Mouse (Mus musculus) embryo, embryonic 10.5 days (tissue): ENCODE measurements at regions not wholly inside any gene's neighbourhood (a gene's known extent, or its start where the extent isn't known, plus 50 kb on each side); places are given as distances from the start of the nearest gene placed in this dataset.

Source experiments
- DNase-seq: peaks from one replicate; pipeline ENCODE4 v3.0.0-alpha.2; 2015; ENCODE audit warnings: low spot score

- DNase-seq, result no peak
Observed at GRCm38 (mm10) chr2:61221676-61222075, 258.7 kb upstream of the Rbms1 start.

DNA sequence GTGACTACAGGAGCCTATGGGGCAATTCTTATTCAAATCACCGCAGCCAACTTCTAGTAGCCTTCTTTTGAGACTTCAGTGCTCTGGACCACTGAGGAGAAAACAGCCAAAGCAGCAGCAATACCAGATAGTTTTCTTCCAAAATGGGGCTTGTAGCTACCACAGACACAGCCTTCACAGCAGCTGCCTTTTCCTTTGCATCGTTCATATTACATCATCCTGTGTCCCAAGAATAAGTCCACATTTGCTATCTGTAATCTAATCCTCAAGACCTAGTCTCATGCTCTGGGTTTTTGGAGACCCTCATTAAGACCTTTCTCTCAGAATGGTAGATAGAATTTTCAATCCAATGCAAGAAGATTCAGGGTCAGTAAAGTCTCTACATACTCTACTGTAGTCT lies 258.2 kb upstream of the Rbms1 start:
- no peak for DNase-seq

DNA sequence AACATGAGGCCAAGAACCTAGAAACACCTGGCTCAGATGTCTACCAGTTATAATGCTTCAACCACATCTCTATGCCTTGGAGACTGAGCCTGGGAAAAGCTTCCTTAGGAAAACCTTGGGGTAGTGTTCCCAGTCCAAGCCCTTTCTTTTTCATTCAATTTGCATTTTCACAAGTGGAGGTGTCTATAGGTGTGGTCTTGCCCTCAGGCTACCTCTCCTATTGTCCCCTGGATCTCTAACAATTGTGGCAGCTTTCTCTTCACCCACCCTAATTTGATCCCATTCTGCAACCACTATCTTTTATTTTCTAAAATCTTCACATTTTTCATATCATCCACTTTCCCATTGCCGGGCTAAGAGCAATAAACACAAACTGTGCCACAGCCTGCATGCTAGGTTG lies 251.0 kb upstream of the Rbms1 start:
- DNase-seq, result no peak

GRCm38 (mm10) chr2:61201387-61201786 lies 238.4 kb upstream of the Rbms1 start:
- DNase-seq, result no peak

DNA sequence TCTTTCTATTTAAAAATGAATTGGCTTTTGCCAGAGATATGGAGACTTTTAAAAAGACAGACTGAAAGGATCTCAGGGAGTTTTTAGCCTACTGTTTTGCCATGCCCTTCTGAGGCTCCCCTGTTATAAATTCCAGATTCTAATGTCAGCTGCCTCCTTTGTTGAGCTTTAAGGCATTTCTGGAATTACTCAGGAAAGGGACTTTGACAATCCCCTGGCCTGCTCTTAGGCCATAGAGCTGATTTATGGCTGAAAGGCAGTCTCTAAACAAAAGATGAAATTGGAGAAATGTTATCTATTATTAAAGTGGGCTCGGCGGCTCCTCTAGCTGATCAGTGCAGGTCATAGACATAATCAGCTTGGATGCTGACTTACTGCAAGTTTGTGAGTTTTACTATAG lies 231.0 kb upstream of the Rbms1 start:
- peak; percentile 52 for DNase-seq

GRCm38 (mm10) chr2:61182424-61182979 lies 219.5 kb upstream of the Rbms1 start:
- no peak for DNase-seq

GRCm38 (mm10) chr2:61177801-61178200 lies 214.8 kb upstream of the Rbms1 start:
- DNase-seq, result no peak

GRCm38 (mm10) chr2:61176807-61177206 lies 213.8 kb upstream of the Rbms1 start:
- peak; percentile 83 for DNase-seq

- DNase-seq, result no peak
Observed at GRCm38 (mm10) chr2:61173581-61173980, 210.6 kb upstream of the Rbms1 start.

DNA sequence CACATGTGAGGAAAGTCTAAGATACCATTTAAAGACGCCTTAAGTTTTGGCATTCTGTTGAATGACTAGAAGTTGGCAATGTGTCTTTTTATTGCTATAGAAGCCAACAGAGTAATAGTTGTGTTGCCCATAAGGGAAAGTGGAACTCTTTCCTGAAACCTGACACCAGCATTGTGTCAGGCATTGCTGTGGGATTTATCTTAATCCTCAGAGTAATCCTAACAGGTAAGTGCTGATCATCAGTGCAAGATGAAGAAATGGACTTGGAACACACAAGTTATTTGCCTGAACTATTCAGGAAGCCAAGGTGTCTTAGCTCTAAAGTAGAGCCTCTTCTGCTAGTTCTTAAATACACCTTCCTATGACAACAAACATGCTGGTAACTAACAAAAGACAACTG lies 198.3 kb upstream of the Rbms1 start:
- DNase-seq, result no peak

DNA sequence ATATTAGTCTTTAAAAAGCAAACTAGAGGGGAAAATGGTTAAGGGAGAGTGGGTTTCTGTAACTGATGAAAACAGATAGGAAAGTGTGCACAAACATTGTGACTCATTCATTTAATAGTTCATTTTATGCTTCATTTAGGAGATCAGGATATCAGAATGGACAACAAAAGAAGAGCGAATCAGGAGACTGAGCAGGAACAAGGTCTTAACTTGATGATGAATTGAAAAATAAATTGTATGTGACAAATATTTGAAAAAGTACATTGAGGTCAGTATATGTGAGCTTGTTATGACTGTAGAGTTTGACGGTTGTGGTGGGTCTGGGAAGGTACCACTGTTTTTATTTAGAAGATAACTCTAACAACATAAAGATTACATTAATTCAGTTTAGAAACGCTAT lies 196.8 kb upstream of the Rbms1 start:
- DNase-seq, result no peak

- DNase-seq, result peak; percentile 70
Observed at GRCm38 (mm10) chr2:61138998-61139631, 176.1 kb upstream of the Rbms1 start.

GRCm38 (mm10) chr2:61138625-61138997 lies 175.6 kb upstream of the Rbms1 start:
- DNase-seq, result no peak

- DNase-seq, result no peak
Observed at GRCm38 (mm10) chr2:61137378-61137777, 174.4 kb upstream of the Rbms1 start.

DNA sequence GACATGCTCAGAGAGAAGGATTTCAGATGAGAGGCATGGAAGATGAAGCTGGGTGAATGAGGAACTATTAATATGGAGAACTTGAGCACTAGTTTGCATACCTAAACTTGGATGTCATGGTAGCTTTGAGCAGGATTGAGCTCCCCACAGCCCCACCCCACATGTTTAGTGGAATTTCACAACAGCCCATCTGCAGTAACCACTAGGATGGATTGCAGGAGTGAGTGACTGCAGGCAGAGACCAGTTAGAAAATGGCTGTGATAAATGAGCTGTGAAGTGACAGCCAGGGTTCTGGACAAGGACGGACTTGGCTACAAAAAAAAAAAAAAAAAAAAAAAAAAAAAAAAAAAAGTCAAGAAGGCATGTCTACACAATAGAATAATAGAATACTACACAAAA lies 173.9 kb upstream of the Rbms1 start:
- DNase-seq, result no peak

DNA sequence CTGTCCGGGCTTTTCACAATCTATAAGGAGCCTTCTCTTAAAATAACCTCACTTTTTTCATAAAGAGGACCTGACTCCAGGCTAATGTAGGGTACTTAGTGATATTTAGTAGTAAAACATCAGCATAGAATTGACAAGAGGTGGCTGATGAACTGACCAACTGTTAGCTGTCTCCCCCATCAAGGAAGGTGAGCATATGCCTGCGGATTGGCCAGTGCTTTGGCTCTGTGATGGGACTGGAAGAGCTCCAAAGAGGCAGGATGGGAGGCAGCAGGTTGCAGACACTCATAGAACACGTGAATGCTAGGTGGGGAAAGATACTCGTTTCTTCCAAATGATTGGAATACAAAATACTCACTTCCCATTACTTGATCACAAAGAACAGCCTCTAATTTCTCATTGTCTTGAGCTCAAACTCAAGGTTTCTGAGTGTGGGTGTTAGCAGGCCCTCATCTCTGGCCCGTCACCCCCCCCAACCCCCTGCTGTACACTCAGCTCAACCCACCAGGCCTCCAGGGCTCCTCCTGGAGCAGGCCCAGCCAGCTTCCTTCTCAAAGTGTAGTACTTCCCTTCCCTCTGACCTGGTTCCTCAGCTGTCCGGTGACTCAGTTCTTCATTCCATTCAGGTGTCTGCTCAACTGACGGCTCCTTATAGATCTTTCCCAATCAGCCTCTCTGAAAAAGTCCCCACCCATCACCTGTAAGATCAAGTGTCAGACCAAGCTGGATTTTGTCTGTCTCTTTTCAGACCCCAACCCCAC lies 160.2 kb upstream of the Rbms1 start:
- DNase-seq, result no peak

DNA sequence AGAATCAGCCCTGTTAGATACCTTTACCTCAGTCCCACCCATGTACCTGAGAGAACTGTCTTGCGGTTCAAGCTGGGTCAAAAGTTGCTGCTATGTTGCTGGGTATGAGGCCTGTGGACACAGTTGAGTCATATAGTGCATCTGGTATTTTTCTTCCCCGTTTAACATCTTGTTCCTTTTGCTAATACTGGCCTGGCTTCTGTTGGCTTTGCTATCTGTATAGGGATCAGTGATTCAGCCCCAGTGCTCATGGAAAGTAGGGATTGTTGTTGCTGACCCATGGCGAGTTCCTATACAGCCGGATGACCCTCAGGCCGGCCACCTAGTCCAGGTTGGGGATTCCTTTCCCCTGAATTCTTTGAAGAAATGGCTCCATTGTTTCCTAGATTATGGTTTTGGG lies 158.3 kb upstream of the Rbms1 start:
- no peak for DNase-seq

- no peak for DNase-seq
Observed at GRCm38 (mm10) chr2:61114620-61115019, 151.6 kb upstream of the Rbms1 start.

- no peak for DNase-seq
Observed at GRCm38 (mm10) chr2:61113916-61114315, 150.9 kb upstream of the Rbms1 start.

GRCm38 (mm10) chr2:61110591-61110990 lies 147.6 kb upstream of the Rbms1 start:
- DNase-seq, result no peak

DNA sequence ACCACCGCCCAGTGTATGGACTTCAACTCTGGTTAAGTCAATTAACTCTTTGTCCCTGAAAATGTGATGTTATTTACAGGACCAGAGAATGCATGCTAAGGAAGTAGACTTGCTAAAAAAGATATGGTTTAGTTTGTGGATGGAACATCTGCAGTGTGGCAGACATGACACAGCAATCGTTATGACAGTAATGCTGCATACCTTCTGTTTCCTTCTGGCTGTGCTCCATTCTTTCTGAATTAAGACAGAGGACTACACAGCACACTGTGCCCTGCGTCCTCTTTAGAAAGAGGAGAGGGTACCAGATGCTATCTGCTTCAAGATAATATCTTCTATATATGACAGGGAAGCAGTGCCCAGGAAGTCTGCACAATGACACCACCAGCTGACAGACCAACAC lies 146.6 kb upstream of the Rbms1 start:
- DNase-seq, result no peak

- DNase-seq, result no peak
Observed at GRCm38 (mm10) chr2:61105169-61105568, 142.2 kb upstream of the Rbms1 start.

DNA sequence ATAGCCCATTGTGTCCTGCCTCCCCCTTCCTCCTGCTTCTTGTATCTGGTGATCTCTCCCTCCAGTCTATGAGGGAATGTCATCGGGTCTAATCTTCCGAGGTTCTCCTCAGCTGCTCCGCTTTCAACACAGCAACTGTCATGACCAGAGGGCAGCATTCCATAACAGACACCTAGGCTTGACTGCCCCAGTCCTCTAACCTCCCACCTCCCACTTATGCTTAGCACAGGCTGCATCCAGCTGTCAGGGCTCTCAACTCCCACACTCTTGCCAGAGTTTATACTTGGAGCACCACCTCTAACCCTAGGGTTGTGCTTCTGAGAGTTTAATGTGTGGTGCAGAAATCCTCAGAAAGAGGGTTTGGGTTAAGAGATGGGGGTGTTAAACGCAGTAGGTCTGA lies 137.9 kb upstream of the Rbms1 start:
- no peak for DNase-seq

DNA sequence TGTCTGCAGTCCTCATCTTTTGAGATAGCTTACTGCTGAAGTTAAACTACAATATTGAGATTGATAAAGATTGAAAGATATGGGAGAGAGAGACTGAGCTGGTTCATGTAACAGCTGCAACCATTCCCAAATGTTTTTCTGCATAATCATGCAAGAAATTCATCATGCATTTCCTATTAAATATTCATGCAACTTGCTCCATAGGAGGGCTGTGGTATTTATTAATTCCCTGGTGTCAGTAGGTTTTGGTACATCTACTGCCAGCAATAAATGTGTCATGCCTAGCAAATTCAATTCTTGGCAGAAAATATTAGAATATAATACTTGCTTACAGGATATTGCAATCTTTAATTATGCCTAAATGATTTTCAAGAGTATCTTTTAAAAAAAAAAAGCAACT lies 125.5 kb upstream of the Rbms1 start:
- no peak for DNase-seq
